Mouse (Mus musculus): ENCODE measurements at regions not wholly inside any gene's neighbourhood (a gene's known extent, or its start where the extent isn't known, plus 50 kb on each side); places are given as distances from the start of the nearest gene placed in this dataset.

DNA sequence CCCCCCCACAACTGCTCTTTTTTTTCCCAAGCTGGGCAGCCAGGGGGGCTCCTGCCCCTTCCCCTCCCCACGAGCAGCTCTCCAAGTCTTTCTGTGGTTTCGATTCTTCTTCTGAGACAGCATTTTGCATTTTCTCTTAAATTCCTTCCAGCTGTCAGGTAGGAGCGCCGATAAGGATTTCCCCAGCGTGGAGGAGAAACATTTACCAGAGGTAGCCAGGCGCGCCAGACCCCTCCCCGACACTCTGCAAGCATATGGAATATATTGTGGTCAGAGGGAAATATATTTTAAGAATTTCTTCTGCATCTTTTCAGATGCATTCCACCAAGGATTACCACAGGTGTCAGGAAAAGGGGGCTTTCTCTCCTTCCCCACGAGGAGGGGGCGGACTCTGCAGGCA, 111.9 kb downstream of the Tbx5 start:
- Histone ChIP-seq H3ac (ENCODE audit: control insufficient read depth, insufficient read length) (no peak overlapping the region), H3K4me3 (no peak overlapping the region), H3K27me3 (ENCODE audit: control insufficient read depth, insufficient read depth, insufficient read length) (no peaks in the 10 kb centered on the region), H3K4me2 (ENCODE audit: low read depth) (no peak overlapping the region), H3K79me2 (ENCODE audit: control insufficient read depth, insufficient read depth) (no peaks in the 10 kb centered on the region), H3K36me3 (ENCODE audit: control insufficient read depth, insufficient read depth) (no peaks in the 10 kb centered on the region)
- TF ChIP-seq TCF12 (IDR thresholded peaks at IDR 0.05; ENCODE audit: insufficient read depth, poor library complexity, severe bottlenecking) (no peak), POLR2A (IDR thresholded peaks at IDR 0.05; ENCODE audit: insufficient read length, low read depth) (no peak)

DNA sequence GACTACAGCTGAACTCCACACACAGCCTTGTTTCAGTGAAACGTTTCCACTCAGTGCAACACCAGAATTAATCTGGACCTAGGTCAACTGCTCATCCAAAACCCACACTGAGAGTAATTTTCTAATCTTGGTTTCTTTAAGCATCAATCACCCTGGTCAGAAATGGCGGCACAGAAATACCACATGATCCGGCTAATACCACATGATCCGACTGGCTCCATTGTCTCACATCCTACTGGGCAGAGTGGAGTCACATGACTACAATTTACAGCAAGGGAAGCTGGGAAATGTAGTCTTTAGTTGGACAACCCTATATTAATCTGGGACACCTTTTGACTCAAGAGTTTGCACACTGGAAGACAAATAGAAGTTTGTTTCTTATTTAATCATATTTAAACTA, 115.9 kb downstream of the Tbx5 start:
- no peaks in the 10 kb centered on the region for H3K27me3 ChIP-seq (ENCODE audit: control insufficient read depth, insufficient read depth, insufficient read length)
- no peak overlapping the region for H3ac ChIP-seq (ENCODE audit: control insufficient read depth, insufficient read length)
- H3K36me3 ChIP-seq (ENCODE audit: control insufficient read depth, insufficient read depth): no peaks in the 10 kb centered on the region
- no peak overlapping the region for H3K4me2 ChIP-seq (ENCODE audit: low read depth)
- no peak overlapping the region for H3K4me3 ChIP-seq
- no peaks in the 10 kb centered on the region for H3K79me2 ChIP-seq (ENCODE audit: control insufficient read depth, insufficient read depth)
- TF ChIP-seq SRF (IDR thresholded peaks at IDR 0.05; ENCODE audit: control insufficient read depth, insufficient read length, low read depth): no peak
- peak; percentile 21 for TF ChIP-seq USF1 (IDR thresholded peaks at IDR 0.05; ENCODE audit: low read depth)

GRCm38 (mm10) chr5:119952085-119952484, 119.6 kb downstream of the Tbx5 start:
- no peak overlapping the region for H3K4me2 ChIP-seq (ENCODE audit: low read depth)
- TF ChIP-seq CEBPB (IDR thresholded peaks at IDR 0.05; ENCODE audit: insufficient read depth, poor library complexity, severe bottlenecking) (no peak), TCF12 (IDR thresholded peaks at IDR 0.05; ENCODE audit: insufficient read depth, poor library complexity, severe bottlenecking) (no peak), MYOG (IDR thresholded peaks at IDR 0.05; ENCODE audit: control insufficient read depth in 1 of 3, insufficient read depth in 1 of 3, insufficient read length in 2 of 3, low read depth in 2 of 3) (no peak), POLR2AphosphoS2 (IDR thresholded peaks at IDR 0.05; ENCODE audit: insufficient read length, low read depth) (no peak), POLR2A (IDR thresholded peaks at IDR 0.05; ENCODE audit: insufficient read length, low read depth) (no peak), REST (IDR thresholded peaks at IDR 0.05; ENCODE audit: insufficient read depth, insufficient read length) (no peak), USF1 (IDR thresholded peaks at IDR 0.05; ENCODE audit: low read depth) (no peak), SRF (IDR thresholded peaks at IDR 0.05; ENCODE audit: control insufficient read depth, insufficient read length, low read depth) (no peak), MYOD1 (IDR thresholded peaks at IDR 0.05; ENCODE audit: control insufficient read depth in 1 of 3, insufficient read length in 2 of 3, low read depth in 2 of 3) (no peak), TCF3 (IDR thresholded peaks at IDR 0.05; ENCODE audit: insufficient read length, low read depth) (no peak), E2F4 (IDR thresholded peaks at IDR 0.05; ENCODE audit: insufficient read depth) (no peak)
- H3ac ChIP-seq (ENCODE audit: control insufficient read depth, insufficient read length): no peak overlapping the region
- H3K27me3 ChIP-seq (ENCODE audit: control insufficient read depth, insufficient read depth, insufficient read length): no peaks in the 10 kb centered on the region
- H3K36me3 ChIP-seq (ENCODE audit: control insufficient read depth, insufficient read depth): no peaks in the 10 kb centered on the region
- H3K4me3 ChIP-seq: no peak overlapping the region
- H3K79me2 ChIP-seq (ENCODE audit: control insufficient read depth, insufficient read depth): no peaks in the 10 kb centered on the region

- Histone ChIP-seq H3K4me3 (no peak overlapping the region), H3K79me2 (ENCODE audit: control insufficient read depth, insufficient read depth) (no peaks in the 10 kb centered on the region), H3ac (ENCODE audit: control insufficient read depth, insufficient read length) (no peak overlapping the region), H3K27me3 (ENCODE audit: control insufficient read depth, insufficient read depth, insufficient read length) (no peaks in the 10 kb centered on the region), H3K4me2 (ENCODE audit: low read depth) (no peak overlapping the region), H3K36me3 (ENCODE audit: control insufficient read depth, insufficient read depth) (no peaks in the 10 kb centered on the region)
- TF ChIP-seq REST (IDR thresholded peaks at IDR 0.05; ENCODE audit: insufficient read depth, insufficient read length) (no peak), POLR2AphosphoS2 (IDR thresholded peaks at IDR 0.05; ENCODE audit: insufficient read length, low read depth) (no peak), E2F4 (IDR thresholded peaks at IDR 0.05; ENCODE audit: insufficient read depth) (no peak), SRF (IDR thresholded peaks at IDR 0.05; ENCODE audit: control insufficient read depth, insufficient read length, low read depth) (no peak), TCF12 (IDR thresholded peaks at IDR 0.05; ENCODE audit: insufficient read depth, poor library complexity, severe bottlenecking) (no peak), POLR2A (IDR thresholded peaks at IDR 0.05; ENCODE audit: insufficient read length, low read depth) (no peak), TCF3 (IDR thresholded peaks at IDR 0.05; ENCODE audit: insufficient read length, low read depth) (no peak), USF1 (IDR thresholded peaks at IDR 0.05; ENCODE audit: low read depth) (no peak), MYOD1 (IDR thresholded peaks at IDR 0.05; ENCODE audit: control insufficient read depth in 1 of 3, insufficient read length in 2 of 3, low read depth in 2 of 3) (no peak), MYOG (IDR thresholded peaks at IDR 0.05; ENCODE audit: control insufficient read depth in 1 of 3, insufficient read depth in 1 of 3, insufficient read length in 2 of 3, low read depth in 2 of 3) (no peak), CEBPB (IDR thresholded peaks at IDR 0.05; ENCODE audit: insufficient read depth, poor library complexity, severe bottlenecking) (no peak), MAX (IDR thresholded peaks at IDR 0.05; ENCODE audit: low read depth) (no peak)
These were observed 120.7 kb downstream of the Tbx5 start for GRCm38 (mm10) chr5:119953189-119953588.

- Histone ChIP-seq H3K4me3 (no peak overlapping the region), H3K4me2 (ENCODE audit: low read depth) (no peak overlapping the region), H3K27me3 (ENCODE audit: control insufficient read depth, insufficient read depth, insufficient read length) (no peaks in the 10 kb centered on the region), H3K36me3 (ENCODE audit: control insufficient read depth, insufficient read depth) (no peaks in the 10 kb centered on the region), H3K79me2 (ENCODE audit: control insufficient read depth, insufficient read depth) (no peaks in the 10 kb centered on the region), H3ac (ENCODE audit: control insufficient read depth, insufficient read length) (no peak overlapping the region)
- no peak for TF ChIP-seq E2F4 (IDR thresholded peaks at IDR 0.05; ENCODE audit: insufficient read depth)
- TF ChIP-seq REST (IDR thresholded peaks at IDR 0.05; ENCODE audit: insufficient read depth, insufficient read length): no peak
- no peak for TF ChIP-seq POLR2A (IDR thresholded peaks at IDR 0.05; ENCODE audit: insufficient read length, low read depth)
- TF ChIP-seq SRF (IDR thresholded peaks at IDR 0.05; ENCODE audit: control insufficient read depth, insufficient read length, low read depth): no peak
- no peak for TF ChIP-seq CEBPB (IDR thresholded peaks at IDR 0.05; ENCODE audit: insufficient read depth, poor library complexity, severe bottlenecking)
- TF ChIP-seq POLR2AphosphoS2 (IDR thresholded peaks at IDR 0.05; ENCODE audit: insufficient read length, low read depth): no peak
- TF ChIP-seq MAX (IDR thresholded peaks at IDR 0.05; ENCODE audit: low read depth): no peak
- TF ChIP-seq MYOG (IDR thresholded peaks at IDR 0.05; ENCODE audit: control insufficient read depth in 1 of 3, insufficient read depth in 1 of 3, insufficient read length in 2 of 3, low read depth in 2 of 3): no peak
These were observed 121.5 kb downstream of the Tbx5 start for GRCm38 (mm10) chr5:119953811-119954566.

All from myocyte (in vitro differentiated cells).